Mouse (Mus musculus): Measurements from ENCODE around the gene Mmp15.
"Not testable (repeated sequence)": the region's sequence is repeated elsewhere in the genome, so short reads cannot be mapped to it uniquely, and the experiment has no call there.

Gene Mmp15

GRCm38 (mm10) chr8:95378928-95379327, 26.9 kb downstream of the Mmp15 start:
- DNase-seq = not testable (repeated sequence)

GRCm38 (mm10) chr8:95380953-95381352, 28.9 kb downstream of the Mmp15 start:
- no peak for DNase-seq

GRCm38 (mm10) chr8:95381595-95381994, 29.5 kb downstream of the Mmp15 start:
- no peak for DNase-seq

- no peak for DNase-seq
Measured at GRCm38 (mm10) chr8:95384501-95384900, 32.4 kb downstream of the Mmp15 start.

- no peak for DNase-seq
Measured at GRCm38 (mm10) chr8:95386037-95386436, 34.0 kb downstream of the Mmp15 start.

GRCm38 (mm10) chr8:95387221-95387620, 35.2 kb downstream of the Mmp15 start:
- DNase-seq = no peak

GRCm38 (mm10) chr8:95387936-95388335, 35.9 kb downstream of the Mmp15 start:
- no peak for DNase-seq

GRCm38 (mm10) chr8:95390312-95390711, 38.2 kb downstream of the Mmp15 start:
- no peak for DNase-seq

GRCm38 (mm10) chr8:95391101-95391500, 39.0 kb downstream of the Mmp15 start:
- DNase-seq = no peak

- DNase-seq = peak; percentile 53
Measured at GRCm38 (mm10) chr8:95392604-95393003, 40.5 kb downstream of the Mmp15 start.

- DNase-seq = peak; percentile 38
Measured at GRCm38 (mm10) chr8:95395186-95395918, 43.3 kb downstream of the Mmp15 start.

GRCm38 (mm10) chr8:95396752-95397151, 44.7 kb downstream of the Mmp15 start:
- DNase-seq = no peak

- no peak for DNase-seq
Measured at GRCm38 (mm10) chr8:95397201-95397600, 45.1 kb downstream of the Mmp15 start.

GRCm38 (mm10) chr8:95399131-95399530, 47.1 kb downstream of the Mmp15 start:
- DNase-seq = no peak

- DNase-seq = no peak
Measured at GRCm38 (mm10) chr8:95401091-95401490, 49.0 kb downstream of the Mmp15 start.

GRCm38 (mm10) chr8:95409518-95409917, 57.5 kb downstream of the Mmp15 start:
- DNase-seq = no peak

- peak; percentile 63 for DNase-seq
Measured at GRCm38 (mm10) chr8:95411309-95411972, 59.4 kb downstream of the Mmp15 start.

GRCm38 (mm10) chr8:95422193-95422810, 70.2 kb downstream of the Mmp15 start:
- no peak for DNase-seq

Measured in kidney, postnatal 10 days (tissue).